Mouse (Mus musculus): ENCODE measurements around the gene Syn3.

- no peak for TF ChIP-seq CTCF (IDR thresholded peaks at IDR 0.05; ENCODE audit: low read depth)
- no peak for TF ChIP-seq EP300 (IDR thresholded peaks at IDR 0.05; ENCODE audit: low read depth)
Measured at GRCm38 (mm10) chr10:86346235-86346840, 152.4 kb downstream of the Syn3 start.
